Mouse (Mus musculus): ENCODE measurements around the gene Capn2. TPM values are rescaled to one million over a fixed set of nuclear protein-coding genes. Genes with fewer than 3 reads are reported as not detected.

Gene Capn2
- 48.7 and 50.6 TPM in 2 replicates for polyA plus RNA-seq (2015; fragmentation: Nextera tagmentation; extraction: Ambion mirVana)

DNA sequence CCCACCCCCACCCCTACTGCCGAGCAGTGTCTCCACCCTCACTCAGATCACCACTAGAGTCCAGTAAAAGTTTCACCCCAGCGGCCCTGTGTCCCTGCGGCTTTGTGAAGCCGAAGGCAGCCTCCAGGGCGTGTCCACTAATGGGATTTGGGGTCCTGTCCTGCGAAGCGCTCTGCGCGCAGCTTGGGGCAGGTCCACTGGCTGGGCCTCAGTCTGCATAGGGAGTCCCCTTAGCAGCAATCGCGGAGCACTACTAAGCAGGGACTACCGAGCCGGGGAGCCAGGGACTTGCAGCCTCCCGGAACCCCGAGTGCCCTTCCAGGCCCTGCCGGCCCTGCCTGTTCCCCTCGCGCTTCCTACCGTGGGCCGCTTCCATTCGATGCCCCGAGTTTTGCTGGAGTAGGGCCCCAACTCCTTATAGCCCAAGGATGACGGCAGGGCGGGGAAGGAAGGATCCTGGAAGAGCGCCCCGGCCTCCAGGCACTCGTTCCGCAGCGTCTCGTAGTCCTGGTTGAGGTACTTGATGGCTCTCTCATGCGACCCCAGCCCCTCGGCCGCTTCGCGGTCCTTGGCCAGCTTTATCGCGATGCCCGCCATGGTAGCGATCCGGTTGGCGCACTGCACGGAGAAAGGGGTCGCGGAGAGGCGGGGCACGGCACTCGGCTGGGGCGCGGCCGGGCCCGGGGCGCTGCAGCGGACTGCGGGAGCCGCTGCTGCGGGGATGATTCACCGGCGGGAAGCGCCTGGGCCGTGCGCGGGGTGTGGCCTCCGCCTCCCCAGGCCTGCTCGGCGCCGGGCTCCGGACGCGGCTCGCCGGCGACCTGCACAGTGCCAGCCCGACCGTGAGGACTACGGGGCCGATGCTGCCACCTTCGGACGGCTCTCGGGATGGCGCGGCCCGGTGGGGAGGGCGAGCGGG is at the start of gene Capn2:
TSS of gene Capn2 (minus strand) at position 851 of the 919 bp plus-strand sequence.
- DNase-seq (ENCODE audit: low spot score) = peak; percentile 65

GRCm38 (mm10) chr1:182565351-182565835 is 48.0 kb upstream of the Capn2 start:
- no peak for DNase-seq (ENCODE audit: low spot score)

DNA sequence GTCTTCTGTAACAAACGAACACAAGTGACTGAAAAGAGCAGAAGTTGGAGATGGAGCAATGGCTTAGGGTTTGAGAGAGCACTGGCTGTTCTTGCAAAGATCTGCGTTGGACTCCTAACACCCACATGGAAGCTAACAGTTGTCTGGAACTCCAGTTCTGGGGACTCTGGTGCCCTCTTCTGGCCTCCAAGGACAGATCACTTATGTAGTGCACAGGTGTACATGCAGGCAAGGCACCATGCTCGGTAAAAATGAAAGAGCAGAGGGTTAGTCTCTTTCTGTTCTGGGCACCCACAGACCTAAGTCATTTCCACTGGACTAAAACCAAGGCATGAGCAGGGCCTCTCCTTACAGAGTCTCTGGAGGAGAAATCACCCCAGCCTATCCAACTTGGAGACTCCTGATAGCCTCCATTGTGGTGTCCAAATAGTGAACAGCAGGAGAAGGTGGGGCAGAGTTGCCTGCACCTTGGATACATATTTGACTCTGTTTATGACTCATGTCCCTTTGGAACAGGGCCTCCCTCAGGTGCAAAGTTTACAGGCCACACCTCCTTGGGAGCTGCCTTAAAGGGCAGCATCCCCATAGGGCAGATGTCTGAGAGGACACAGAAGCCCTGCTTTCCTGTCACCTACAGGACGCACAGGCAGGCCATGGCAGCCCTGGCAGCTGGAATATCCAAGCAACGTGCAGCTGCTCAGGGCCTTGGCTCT is 47.2 kb upstream of the Capn2 start, which contains the start of gene Capn8:
TSS of gene Capn8 (plus strand) at position 600 of the 713 bp plus-strand sequence.
- peak; percentile 35 for DNase-seq (ENCODE audit: low spot score)

GRCm38 (mm10) chr1:182562576-182563370 is 45.4 kb upstream of the Capn2 start:
- no peak for DNase-seq (ENCODE audit: low spot score)

GRCm38 (mm10) chr1:182561945-182562514 is 44.6 kb upstream of the Capn2 start:
- no peak for DNase-seq (ENCODE audit: low spot score)

GRCm38 (mm10) chr1:182560390-182561098 is 43.1 kb upstream of the Capn2 start:
- DNase-seq (ENCODE audit: low spot score) = peak; percentile 38

DNA sequence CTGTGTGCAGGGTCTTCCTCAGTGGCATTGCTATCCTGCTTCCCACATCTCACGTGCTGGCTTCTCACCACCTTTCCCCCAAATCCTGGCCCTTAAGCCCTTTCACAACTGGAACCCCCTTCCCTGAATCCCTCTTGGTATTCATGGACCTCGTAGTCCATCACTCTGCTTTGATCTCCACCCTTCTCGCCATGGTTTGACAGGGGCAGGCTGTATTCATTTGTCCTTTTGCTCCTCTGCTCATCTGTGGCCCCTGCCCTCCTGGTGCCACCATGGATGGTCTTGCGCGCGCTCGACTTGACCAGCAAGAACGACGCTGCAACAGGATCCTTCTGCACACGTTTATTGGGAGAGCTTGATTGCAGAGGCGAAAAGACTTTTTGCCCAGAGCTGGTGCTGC is 42.1 kb upstream of the Capn2 start:
- no peak for DNase-seq (ENCODE audit: low spot score)

DNA sequence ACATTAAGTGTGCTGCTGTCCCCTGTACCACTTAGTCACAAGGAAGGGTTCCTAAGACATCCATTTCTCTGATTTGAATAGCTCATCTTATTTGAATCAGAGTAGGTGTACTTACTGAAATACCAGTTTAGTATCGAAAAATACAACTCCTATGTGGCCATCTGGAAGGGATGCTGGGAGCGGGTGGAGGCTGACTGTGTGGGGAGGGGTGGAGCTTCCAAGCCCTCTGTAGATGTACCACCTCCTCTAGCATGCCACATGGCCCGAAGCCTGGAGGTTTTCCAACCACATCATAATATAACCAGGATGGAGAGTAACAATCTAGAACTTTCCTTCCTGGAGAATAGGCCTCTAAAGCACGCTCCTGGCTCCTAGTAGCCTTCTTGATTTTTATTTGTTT is 40.9 kb upstream of the Capn2 start:
- no peak for DNase-seq (ENCODE audit: low spot score)

DNA sequence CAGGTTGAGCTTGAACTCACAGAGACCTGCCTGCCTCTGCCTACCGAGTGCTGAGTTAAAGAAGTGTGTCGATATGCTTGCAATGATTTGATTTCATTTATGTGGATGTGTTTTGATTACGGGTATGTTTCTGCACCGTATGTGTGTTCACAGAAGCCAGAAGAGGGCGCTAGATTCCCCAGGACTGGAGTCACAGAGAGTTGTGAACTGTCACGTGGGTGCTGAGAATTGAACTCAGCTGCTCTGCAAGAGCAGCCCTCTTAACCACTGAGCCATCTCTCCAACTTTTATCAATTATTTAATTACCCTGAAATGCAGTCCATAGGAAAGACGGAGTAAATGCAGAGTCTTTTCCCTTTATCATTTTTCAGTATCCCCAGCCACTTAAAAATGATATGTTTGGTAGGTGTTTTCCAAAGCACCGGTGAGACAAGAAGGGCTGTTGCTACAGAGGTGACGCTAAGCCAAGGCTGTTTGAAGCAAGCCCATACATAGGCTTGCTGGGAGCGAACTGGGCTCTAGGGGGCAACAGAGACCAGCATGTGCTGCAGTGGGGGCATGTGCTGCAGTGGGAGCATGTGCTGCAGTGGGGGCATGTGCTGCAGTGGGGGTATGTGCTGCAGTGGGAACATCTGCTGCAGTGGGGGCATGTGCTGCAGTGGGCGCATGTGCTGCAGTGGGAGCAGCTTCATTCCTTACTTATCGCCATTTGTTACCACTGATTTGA is 36.4 kb upstream of the Capn2 start:
- peak; percentile 68 for DNase-seq (ENCODE audit: low spot score)

- no peak for DNase-seq (ENCODE audit: low spot score)
Observed at GRCm38 (mm10) chr1:182550761-182551160, 33.4 kb upstream of the Capn2 start.

DNA sequence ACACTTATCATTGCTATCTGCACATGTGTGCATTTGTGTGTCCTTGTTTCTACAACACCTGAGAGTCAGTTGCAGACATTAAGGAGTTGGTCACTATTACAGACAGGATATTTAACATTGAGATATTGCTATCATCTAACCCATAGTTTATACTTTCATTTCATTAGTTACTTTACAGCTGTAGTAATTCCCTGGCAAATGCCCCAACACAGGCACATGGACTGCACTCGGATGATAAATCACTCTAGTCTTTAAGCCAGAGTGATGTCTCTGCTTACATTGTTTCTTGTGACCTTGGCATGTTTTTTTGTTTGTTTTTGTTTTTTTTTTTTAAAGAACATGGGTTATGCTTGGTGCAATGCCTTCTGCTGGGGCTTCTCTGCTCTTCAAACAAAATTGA is 26.5 kb upstream of the Capn2 start:
- DNase-seq (ENCODE audit: low spot score) = no peak

DNA sequence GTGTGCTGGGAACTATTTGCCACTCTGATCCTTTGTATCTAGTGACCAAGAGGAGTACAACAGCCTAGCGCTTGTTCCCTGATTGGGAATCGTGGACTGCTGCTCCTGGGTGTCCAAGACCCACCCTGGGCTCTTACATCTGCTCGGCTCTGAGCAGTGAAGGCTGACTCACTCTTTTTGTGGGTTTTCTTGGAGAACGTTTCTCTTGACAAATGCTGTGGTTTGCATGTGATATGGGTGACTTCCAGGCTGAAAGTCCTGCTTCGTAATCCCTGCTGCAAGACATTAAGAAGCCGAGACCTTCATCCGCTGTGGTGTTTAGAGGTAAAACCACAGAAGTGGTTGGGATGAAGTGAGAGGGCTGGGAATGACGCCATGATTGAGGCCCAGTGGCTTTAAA is 25.7 kb upstream of the Capn2 start:
- DNase-seq (ENCODE audit: low spot score) = no peak

DNA sequence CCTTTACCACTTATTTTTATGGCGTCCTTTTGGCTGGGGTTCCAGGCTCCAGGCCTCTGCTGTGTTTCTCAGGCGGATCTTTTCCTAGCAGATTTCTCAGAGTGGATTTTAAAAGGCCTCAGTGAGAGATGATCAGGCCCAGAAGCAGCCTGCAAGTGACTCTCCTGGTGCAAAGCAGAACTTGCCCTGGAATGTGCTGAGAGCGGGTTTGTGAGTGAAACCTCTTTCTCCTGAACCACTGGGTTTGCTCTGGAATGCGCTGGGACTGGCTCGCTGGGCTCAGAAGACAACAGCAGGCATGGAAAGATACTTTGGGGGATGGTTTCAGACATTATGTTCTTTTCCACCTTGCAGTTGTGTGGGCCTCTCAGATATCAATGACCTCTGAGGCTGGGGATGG is 24.7 kb upstream of the Capn2 start:
- no peak for DNase-seq (ENCODE audit: low spot score)

GRCm38 (mm10) chr1:182539023-182539940 is 21.9 kb upstream of the Capn2 start:
- peak; percentile 89 for DNase-seq (ENCODE audit: low spot score)

GRCm38 (mm10) chr1:182535080-182535481 is 17.7 kb upstream of the Capn2 start:
- no peak for DNase-seq (ENCODE audit: low spot score)

DNA sequence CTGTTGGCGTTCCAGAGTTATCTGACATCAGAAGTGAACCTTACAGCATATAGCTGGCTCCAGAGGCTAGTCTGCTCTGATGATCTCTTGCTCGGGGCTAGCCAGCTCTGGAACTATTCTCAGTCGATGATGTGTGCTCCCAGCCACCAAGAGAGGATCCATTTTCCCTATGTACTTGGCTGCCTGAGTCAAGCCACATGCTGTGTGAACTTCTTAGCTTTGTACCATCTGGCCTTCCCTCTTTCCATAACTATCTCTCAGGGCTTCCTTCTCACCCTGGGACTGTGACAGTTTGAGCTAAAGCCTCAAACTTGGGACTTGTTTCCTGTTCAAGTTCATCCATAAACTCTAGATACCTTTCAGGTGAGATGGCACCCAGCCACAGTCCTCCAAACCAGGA is 16.2 kb upstream of the Capn2 start:
- DNase-seq (ENCODE audit: low spot score) = no peak

DNA sequence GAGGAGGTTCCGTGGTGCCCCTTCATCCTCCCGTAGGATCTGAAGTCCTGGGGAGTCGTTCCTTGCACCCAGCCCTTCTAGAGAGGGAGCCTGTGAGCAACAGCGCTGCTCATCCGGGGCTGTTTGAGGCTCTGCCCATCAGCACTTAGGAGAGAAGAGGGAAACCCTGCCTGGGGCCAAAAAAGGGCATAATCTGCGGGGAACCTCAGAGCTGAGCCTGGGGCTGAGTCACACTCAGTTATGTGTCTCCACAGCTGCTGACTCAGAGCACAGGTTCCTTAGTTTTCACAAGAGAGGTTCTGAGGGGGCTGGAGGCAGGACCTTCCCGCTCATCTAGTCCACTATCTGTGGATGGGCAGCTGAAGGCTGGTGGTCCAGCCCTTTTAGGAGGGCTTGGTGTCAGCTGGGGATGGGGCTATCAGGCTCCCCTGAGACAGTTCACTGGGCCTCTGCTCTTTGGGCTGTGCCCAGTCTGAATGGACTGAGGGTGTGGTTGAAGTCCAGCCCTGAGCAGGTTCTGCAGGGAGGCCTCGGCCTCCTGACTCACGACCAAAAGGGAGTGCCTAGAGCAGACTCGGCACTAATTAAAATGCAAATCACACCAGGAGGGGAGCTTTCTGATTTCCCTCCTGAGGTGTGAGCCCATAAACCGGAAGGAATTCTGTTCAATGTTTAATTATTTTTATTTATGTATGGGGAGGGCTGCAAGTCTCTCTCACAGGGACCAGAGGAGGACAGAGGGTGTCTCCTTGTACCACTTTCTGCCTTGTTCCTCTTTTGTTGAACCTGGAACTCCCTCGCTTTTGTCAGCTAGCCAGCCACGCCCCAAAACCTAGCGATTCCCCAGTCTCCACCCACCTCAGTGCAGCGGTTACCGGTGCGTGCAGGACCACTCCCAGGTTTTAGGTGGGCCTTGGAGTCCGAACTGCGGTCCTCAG is 10.8 kb upstream of the Capn2 start:
- DNase-seq (ENCODE audit: low spot score) = peak; percentile 46
